Mouse (Mus musculus) lung, adult 2 months (tissue): Measurements from ENCODE around the gene Robo3.

Experiments
- CTCF ChIP-seq: fragments of 200-500 bp; IDR thresholded peaks from 2 replicates; pipeline ENCODE4 v1.5.1; 2011; ENCODE audit warnings: mild to moderate bottlenecking, low read length, control low read depth; ENCODE audit not compliant: insufficient read depth
- POLR2A ChIP-seq: fragments of 200-500 bp; IDR thresholded peaks from 2 replicates; pipeline ENCODE4 v1.6.1; 2011; ENCODE audit warnings: low read depth, mild to moderate bottlenecking, control low read depth, low read length, borderline replicate concordance; ENCODE audit errors: extremely low read depth

DNA sequence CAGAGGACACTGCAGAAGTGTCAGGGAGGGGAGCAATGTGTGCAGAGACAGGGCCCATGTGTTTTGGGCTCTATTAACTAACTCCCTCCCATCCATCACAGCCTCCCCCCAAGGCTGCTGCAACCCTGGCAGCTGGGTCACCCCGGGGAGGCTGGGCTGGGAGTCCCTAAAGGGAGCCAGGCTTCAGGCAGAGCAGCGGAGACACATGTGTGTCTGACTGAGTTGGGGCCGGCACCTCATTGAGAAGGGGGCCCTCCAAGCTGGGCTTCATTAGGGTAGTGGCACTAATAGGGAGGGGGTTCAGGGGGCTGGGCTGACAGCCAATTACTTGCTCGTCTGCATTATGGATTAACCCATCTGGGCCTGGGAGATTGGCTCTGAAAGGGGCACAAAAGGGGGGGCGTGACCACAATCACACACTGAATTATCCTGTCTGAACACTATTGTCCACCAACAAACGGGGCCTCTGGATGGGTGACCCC lies 21.0 kb upstream of the Robo3 start:
- no peak for TF ChIP-seq CTCF
- no peak for TF ChIP-seq POLR2A
